Mouse (Mus musculus): ENCODE results near the gene Ppp1r1b.
"Not testable (repeated sequence)": the region's sequence is repeated elsewhere in the genome, so short reads cannot be mapped to it uniquely, and the experiment has no call there.

Gene Ppp1r1b

DNA sequence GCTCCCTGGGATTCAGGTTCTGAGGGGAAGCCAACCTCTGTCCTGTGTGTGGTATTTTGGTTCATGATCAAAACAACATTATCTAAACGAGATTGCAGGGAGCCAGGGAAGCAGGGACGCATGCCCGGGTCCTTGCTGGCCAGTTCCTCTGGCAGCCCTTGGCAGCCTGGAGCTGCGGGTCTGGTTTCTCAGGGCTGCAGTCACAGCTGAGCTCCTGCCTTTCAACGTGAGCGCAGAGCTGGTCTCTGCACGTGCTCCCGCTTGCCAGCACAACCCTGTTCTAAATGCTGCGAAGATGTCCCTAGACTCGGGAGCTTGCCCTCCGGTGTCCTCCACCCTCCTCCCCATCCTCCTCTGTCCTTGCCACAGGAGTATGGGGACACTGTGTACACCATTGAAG, 29.6 kb downstream of the Ppp1r1b start:
- no peak for DNase-seq

DNA sequence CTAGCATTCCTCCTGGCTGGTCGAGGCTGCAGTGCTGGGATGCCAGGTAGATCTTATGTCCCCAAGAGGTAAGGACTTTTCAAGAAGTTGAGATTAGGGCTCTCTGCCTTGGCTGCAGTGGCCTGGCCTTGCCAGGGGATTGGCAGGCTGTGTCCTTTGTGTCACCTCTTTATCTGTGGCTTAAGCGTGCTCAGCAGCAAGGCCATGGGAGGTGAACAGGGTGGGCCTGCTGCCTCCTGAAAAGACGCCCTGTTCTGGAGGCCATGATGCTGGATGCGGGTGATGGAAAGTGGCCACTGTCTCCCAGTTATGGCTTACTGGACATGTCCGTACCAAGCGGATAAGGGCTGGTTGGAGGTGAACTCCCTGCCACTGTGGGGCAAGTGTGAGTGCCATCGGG, 31.2 kb downstream of the Ppp1r1b start:
- DNase-seq, result no peak

DNA sequence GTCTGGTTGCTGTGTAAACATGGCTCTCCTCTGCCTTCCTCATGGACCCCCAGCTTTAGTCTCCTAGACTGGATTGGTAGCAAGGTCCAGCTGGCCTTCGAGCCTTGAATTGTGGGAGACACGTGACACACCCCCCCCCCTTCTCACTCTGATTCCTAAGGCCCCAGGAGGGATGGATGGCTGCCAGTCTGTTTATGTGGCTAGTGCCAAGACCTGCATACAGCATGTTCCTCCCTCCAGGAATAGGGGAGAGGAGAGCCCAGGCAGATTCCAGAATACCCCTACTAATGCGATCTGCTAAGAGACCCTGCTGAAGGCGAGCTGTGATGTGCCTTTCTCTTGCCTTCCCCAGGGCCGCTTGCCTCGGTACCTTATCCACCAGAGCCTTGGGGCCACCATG, 31.9 kb downstream of the Ppp1r1b start:
- DNase-seq, result peak; percentile 64

DNA sequence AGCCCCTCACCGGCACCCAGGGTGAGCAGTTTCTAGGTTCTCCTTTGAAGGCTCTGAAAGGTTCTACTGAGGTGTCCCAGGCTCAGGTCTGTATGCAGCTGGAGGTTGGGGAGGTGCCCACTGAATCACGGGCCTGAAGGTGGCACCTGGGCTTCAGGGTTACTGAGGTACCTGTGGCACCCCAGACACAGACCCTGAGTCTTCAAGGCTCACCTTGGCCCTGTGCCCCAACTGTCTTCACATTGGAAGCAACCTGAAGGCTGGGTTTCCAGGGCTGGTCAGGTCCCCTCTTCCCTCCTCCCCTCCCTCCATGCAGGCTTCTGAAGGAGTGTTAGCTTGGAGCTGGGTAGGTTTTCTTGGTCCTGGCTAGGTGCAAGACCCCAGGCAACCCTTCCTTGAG, 33.4 kb downstream of the Ppp1r1b start:
- DNase-seq, result no peak

DNA sequence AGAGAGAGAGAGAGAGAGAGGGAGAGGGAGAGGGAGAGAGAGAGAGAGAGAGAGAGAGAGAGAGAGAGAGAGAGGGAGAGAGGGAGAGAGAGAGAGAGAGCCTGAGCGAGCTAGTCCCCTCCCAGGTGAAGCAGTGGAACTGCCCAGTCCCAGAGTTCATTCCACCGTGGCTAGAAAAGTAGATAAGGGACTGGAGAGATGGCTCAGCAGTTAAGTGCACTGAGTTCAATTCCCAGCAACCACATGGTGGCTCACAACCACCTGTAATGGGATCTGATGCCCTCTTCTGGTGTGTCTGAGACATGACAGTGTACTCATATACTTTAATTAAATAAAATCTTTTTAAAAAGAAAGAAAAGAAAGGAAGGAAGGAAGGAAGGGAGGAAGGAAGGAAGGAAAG, 34.2 kb downstream of the Ppp1r1b start:
- not testable (repeated sequence) for DNase-seq

DNA sequence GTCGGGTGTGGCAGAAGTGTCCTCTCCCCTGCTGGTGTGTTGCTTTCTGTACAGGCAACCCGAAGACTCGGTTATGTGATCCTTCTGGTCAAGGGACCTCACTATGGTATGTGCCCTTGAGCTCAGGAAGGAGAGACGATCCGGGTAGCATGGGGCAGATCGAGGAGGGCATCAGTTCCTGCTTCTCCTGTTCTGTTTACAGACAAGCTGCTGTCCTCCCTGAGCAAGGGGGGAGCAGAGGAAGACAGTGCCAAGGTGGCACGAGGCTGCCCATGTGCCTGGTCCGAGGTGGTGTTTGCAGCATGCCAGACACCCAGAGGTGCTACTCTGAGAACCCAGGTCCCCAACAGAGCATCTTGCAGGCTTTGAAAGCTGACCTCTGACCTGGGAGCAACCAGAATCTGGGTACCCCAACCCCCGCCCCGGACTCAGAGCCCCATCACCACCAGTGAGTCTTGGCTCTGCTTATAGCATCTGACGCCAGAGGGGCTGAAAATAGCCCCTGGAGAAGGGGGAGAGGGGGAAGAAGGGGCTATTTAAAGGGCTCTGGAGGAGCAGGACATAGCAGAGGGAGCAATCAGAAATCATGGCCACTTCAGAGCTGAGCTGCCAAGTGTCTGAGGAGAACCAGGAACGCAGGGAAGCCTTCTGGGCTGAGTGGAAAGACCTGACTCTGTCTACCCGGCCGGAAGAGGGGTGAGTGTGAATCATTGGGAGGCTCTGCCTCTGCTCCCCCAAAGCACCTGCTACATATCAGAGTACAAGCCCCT, 35.2 kb downstream of the Ppp1r1b start, which contains the start of gene Tcap:
Gene Tcap, plus strand, starts transcription at position 551 of the 770 bp plus-strand sequence.
- no peak for DNase-seq

DNA sequence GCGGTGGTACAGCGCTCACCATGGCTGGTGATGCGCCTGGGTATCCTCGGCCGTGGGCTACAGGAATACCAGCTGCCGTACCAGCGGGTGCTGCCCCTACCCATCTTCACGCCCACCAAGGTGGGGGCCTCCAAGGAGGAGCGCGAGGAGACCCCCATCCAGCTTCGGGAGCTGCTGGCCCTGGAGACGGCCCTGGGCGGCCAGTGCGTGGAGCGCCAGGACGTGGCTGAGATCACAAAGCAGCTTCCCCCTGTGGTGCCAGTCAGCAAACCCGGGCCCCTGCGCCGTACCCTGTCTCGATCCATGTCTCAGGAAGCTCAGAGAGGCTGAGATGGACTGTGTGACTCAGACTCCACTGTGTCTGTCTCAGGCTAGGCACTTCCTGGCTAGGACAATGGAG, 36.0 kb downstream of the Ppp1r1b start:
- DNase-seq, result no peak

DNA sequence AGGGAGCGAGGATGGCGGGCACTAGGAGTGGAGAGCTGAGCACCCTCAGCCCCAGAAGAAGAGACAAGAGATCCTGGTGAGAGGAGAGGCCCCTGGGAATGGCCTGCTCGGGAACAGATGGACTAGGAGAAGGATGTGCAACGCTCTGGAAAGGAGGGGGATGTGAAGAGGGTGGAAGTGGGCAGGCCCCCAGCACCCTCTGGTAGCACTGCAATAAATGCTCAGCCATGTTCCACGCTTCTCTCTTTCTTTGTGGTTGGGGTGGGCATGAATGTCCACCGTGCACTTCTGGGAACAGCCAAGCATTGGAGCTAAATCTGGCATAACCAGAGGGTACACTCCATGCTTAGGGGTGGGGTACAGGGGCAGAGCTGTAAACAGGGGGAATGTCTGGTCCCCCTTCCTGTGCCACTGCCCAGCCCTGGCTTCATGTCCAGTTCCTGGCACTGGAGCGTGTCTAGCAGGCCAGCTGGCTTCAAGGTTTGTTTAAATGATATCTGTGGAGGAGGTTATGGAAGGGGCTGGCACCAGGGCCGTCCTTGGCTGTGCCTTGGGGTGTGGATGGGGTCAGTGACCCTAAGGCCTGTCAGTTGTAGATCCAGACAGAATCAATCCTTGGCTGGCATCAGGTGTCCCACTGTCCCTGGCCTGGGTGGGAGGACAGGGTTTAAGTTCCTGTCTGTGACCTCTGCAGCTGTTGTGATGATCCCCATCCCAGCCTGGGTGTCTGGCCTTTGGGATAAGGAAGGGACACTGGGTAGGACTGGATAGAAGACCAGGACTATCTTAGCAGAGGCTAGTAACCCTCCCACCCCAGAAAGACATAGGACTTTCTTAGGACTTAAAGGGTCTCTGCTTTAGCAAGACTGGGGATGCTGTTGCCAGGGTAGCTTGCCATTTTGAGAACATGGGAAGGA, 36.8 kb downstream of the Ppp1r1b start:
- DNase-seq, result no peak

DNA sequence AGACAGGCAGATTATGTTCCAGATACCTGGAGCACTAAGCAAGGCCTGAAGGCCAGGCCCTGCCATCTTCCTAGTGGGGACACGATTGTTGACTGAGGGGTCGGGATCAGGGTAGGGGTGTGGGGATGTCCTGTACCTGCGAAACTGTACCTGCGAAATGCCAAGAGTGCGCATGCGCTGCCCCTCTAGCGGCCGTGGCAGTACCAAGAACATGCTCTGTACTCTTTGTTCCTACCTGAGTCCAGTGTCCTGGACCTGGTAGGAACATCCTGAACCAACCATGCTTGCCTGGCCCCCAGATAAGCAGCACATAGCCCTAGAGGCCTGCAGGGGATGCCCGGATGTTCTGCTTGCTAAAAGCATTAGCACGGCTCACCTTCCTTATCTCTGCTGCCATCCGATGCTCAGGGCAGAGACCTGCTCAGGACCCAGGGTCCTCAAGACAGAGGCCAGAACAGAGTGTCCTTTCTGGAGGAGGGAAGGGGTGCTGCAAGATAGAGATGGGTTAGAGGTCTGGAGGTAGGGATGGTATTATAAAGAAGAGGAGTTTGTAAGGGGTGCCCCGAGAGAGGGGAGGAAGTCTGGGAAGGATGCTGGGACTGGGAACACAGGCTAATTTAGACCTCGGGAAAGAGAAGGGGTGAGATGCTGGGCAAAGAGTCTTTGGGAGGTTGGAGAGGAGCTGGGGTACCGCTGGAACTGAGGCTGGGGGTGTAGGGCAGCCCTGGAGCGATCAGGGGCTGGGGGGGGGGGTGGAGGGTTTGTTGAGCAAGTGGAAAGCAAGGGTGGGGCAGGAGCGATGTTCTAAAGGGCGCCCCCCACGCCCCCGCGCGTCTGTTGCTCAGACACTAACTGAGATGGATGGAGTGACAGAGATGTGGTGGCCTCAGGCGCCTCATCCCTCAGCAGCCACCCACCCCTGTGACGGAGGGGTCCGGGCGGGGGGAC, 37.7 kb downstream of the Ppp1r1b start, which contains the start of gene Pnmt:
Gene Pnmt, plus strand, starts transcription at position 813 of the 948 bp plus-strand sequence.
- no peak for DNase-seq

DNA sequence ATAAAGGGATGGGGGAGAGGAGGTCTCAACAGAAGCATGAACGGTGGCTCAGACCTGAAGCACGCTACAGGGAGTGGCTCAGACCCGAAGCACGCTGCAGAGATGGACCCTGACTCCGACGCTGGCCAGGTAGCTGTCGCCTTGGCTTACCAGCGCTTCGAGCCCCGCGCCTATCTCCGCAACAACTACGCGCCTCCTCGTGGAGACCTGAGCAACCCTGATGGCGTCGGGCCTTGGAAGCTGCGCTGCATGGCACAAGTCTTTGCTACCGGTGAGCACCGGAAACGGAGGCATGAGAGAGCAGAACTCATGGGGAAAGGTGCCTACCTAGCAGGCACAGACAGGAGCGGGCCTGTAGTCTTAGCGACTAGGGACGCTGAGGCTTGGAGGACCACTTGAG, 38.4 kb downstream of the Ppp1r1b start:
- no peak for DNase-seq

DNA sequence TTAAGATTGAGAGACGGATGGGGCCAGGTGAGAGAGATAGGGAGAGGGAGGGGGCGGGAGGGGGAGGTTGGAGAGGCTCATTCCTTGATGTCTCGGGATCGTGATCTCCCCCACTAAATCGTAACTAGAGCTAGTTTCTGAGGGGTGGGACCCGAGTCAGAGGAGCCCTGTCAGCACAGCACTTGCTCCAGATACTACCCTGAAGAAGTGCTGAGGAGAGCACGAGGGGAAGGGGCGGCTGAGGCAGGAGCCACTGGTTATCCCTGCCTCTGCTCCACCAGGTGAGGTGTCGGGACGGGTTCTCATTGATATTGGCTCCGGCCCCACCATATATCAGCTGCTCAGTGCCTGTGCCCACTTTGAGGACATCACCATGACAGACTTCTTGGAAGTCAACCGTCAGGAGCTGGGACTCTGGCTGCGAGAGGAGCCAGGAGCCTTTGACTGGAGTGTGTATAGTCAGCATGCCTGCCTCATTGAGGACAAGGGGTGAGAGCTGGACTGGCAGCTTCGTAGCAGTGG, 38.9 kb downstream of the Ppp1r1b start:
- no peak for DNase-seq

DNA sequence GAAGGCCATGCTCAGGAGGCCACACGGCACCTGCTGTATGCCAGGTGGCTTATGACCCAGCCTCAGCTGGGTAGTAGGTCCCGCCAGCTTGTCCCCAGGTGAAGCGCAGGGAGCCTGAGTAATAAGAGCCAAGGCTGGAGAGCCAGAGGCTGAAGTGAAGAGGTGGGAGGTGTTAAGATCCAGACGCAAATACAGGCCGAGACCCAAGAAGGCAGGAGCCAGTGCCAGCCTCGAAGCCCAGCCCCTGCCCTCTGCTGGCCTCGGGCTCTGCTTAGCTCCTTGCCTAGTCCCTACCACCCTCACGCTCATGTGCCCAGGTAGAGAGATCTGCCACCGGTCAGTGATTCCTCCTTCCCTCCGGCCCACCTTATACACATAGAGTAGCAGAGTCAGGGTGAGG, 40.1 kb downstream of the Ppp1r1b start:
- DNase-seq, result no peak

DNA sequence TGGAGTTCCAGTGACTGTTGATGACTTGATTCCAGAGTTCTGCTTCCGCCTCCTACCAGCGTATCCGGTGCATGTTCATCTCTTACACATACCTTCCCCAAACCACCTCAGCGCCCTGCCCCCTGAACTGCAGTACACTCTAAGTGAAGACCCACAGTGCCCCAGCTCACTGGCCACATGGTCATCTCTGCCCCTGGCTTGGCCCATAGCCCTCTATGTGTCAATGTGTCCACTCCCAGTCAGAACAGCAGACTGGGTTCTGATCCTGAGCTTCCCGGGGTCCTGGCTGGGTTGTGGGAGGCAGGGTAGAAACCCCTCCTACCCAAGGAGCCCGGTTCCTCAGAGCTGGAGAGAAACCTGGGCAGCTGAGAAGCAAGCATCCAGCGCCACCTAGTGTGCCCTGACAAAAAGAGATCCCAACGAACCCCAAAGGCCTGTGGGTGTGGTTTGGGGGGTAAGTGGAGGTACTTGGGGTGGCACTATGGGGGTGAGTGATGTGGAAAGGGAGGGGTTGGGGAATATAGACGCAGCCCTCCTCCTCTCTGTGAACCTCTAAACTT, 41.1 kb downstream of the Ppp1r1b start:
- peak; percentile 75 for DNase-seq

DNA sequence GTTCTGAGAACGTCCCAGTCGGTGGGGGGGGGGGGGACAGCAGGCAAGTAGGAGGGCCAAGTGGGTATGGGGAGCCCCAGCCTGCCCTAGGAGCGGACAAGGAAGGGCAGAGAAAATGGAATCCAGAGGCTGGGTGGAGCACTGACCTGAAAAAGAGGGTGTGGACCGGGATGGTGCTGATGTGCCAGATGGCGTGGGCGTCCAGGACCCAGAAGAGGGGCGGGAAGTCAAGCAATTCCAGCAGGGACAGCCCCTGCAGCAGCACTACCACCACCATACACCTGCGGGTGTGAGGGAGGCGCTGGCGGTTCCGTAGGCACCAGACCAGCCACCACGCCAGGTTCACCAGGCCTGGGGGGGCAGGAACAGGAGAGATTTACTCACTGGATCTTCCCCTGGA, 41.9 kb downstream of the Ppp1r1b start:
- DNase-seq, result no peak

DNA sequence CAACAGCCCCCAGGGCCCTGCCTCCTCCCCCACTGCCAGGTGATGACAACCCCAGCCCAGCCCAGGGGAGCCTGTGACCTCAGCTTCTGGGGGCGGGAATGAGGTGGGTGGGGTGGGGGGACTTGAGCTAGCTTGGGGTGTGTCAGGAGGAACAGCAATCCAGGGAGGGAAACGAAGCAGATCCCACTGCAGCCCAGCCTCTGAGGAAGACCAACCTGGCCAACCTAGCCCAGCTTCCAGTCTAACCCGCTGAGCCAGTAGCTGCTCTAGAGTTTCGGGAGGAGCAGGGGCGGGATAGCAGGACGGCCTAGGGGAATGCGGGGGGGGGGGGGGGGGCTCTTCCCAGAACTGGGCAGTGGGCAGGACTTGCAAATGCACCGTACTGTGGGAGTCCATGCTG, 43.8 kb downstream of the Ppp1r1b start:
- DNase-seq, result no peak

DNA sequence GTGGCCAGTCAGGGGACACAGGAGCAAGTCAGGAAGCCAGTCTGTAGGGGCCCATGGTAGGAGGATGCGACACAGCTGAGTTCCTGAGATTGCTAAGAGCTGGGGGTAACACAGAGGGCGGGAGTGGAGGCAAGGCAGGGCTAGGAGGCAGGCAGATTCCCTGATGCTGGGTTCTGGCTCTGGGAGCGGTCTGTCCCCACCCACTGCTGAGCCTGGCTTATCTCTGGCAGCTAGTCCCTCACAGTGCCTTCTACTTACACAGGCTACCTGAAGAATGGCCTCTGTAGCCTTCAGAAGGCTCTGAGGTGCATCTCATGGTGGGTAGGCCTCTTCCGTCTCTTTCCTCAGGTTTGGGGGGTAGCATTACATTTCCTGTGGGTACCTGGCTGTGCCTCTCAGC, 44.4 kb downstream of the Ppp1r1b start:
- DNase-seq, result no peak

DNA sequence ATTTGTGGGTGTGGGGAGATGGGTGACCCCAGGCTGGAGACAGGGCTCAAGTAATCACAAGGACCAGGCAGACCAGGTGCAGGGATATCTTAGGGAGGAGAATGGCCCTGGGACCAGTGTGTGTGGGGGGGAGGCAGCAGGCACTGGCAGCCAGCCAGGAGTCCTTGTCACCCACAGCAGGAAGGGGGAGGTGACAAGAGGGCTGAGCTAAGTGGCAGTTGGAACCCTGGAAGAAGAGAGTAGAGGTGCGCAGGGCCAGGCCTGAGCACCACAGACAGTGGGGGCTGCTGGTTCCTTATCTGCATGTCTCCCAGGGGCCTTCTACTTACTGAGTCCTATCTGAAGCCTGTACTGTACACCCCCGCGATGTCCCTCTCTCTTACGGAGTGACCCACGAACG, 45.1 kb downstream of the Ppp1r1b start:
- peak; percentile 53 for DNase-seq

DNA sequence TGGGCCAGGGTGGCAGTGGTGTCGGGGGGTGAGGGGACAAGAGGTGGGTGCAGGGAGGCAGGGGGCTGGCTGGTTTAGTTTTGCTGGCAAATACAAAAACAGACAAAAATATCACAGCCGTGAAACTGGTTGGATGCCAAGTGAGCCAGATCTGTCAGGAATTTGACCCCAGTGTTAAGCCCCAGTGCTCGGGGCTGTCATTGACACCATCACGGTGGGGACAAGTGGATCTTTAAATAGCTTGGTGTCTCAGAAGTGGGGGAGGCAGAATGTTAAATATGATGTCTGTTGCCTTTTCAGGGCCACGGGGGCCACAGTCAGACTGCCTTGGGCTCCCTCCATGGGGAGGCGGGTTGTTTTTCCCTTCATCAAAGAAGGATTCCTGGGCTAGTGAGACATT, 46.1 kb downstream of the Ppp1r1b start:
- DNase-seq, result peak; percentile 51

DNA sequence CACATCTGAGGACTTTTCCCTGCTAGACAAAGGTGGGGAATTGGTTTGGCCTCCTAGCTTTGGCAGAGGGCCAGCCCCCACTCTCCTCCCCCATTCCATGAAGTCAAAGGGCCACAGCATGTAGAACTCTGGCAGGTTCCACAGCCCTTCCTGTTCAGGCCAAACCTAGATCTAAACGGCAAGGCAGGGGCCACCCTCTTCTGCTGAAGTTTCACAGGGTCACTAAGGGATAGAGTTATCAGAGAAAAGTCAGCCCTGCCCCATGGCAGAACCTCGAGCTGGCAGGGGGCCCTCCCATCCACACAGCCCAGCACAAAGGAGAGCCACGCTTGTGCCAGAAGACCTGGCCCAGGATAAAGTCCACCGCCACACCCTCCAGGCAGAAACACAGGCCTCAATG, 46.8 kb downstream of the Ppp1r1b start:
- peak; percentile 84 for DNase-seq

DNA sequence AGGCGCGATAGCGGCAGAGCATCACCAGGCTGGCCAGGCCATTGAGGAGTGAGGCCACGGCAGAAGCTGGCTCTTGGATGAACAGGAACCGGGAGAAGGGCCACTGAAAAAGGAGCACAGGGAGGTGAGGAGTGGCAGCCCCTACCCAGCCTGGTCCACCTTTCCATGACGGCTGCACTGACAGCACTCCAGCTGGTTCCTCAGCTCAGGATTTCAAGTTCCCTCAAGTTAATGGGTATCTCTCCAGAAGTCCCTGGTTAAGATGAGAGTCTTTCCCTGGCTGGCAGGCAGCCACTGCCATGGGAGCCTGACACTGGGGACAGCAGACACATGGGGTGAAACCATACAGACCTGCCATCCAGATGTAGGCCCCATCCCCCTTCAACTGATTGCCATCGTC, 49.7 kb downstream of the Ppp1r1b start:
- no peak for DNase-seq

DNA sequence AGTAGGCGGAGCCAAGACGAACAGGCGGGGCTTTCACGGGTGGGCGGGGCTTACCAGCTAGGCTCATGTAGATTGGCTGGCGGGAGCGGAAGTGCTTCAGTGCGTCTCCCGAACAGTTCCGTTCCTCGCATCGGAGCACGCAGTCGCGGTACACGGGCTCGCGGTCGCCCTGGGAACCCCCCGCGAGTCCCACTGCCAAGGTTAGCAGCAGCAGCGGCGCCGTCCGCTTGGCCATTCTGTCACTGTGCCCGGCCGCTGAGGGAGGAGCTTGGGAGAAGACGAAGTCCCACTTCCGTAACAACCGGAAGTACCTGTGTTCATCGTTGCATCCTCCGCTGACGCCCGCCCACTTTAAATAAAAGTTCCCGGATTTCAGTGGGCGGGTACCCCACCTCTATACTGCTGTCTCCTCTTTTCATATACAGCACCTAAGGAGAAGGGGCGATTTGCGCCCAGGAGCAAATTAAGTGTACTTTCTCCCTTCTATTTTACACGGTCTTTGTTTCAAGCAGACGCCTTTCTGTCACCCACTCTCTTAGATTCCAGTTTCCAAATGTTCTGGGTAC, 52.0 kb downstream of the Ppp1r1b start, which contains the start of gene Pgap3:
Gene Pgap3, minus strand, starts transcription at position 330 of the 566 bp plus-strand sequence.
- peak; percentile 93 for DNase-seq

DNA sequence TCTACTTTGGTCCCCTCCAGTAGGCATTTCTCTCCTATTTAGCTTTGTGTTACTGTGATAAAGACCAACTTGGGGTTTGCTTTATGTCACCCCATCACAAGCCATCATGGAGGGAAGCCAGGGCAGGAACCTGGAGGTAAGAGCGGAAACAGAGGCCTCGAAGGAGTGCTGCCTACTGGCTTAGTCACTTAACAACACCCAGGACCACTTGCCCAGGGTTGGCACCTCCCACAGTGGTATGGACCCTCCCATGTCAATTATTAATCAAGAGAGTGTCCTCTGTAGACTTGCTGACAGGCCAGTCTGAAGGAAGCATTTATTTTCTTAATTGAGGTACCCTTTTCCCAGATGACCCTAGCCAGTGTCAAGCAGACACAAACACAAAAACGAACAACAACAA, 52.6 kb downstream of the Ppp1r1b start:
- peak; percentile 80 for DNase-seq
